Mouse (Mus musculus) heart, postnatal 10 days (tissue): ENCODE measurements around the gene Gm38393. TPM values are rescaled to one million over a fixed set of nuclear protein-coding genes. Genes with fewer than 3 reads are reported as not detected.
A peak's percentile ranks its signal among the peaks of the same experiment; 100 is the strongest.

Experiments
- DNase-seq, 2 experiments: peaks; one replicate each; pipeline ENCODE4 v3.0.0; 2021
- intact Hi-C: fragments of 180-260 bp; cut with DNase I; formaldehyde crosslinking; loops from one replicate; pipeline ENCODE4 v1.15.1; 2025
- total RNA-seq, 2 experiments: library from RNA; stranded (reverse); gene quantifications; 2 replicates each; pipeline ENCODE4 v1.2.3; 2021

The Gm38393 gene
- 1 to 10 TPM; 8.0 to 9.0 TPM for total RNA-seq

DNA sequence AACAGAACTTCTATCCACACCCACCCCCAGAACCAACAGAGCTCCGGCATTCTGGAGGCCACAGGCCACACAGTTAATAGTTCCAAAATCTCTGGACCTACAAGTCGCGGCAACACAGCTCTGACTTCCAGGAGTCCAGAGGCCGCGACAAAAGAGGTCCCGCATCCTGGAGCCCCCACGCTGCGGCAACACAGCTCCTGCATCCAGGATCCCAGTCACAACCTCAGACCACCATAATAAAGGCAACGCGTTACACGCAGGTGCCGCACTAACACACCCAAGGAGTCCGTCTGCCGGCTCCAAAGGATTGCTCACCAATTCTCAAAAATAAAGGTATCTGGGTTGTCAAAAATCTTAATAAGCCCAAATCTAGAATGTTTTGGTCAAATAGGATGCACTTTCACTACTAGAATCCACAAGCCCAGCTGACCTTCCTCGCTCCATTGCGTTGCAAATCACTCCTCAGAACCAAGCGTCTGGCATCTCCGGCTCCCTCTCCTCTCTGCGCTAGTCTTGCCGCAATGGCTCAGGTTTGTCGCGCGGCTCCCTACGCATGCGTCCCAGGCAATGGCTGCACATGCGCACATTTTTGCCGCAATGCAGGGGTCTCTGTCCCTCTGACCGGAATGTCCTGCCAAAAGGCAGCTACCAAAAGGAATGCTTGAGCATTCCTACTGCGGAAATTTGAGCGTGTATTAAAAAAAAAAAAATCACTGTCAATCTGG lies at the start of gene Gm38393, which contains the start of gene Snurf:
Gene Gm38393 (minus strand): TSS at position 459 of the 725 bp plus-strand sequence.
Gene Snurf (minus strand): TSS at position 444 of the 725 bp plus-strand sequence.
- DNase-seq: peak; percentile 76 to 77
- intact Hi-C loops: no loop called here

GRCm38 (mm10) chr7:60047481-60048201 lies 42.8 kb upstream of the Gm38393 start:
- intact Hi-C loops: no loop called here
- peak; percentile 5 to 9 for DNase-seq

GRCm38 (mm10) chr7:60013186-60013585 lies 8.3 kb upstream of the Gm38393 start:
- no peak for DNase-seq
- intact Hi-C loops: no loop called here

GRCm38 (mm10) chr7:60007727-60008360 lies 3.0 kb upstream of the Gm38393 start:
- DNase-seq: no peak
- intact Hi-C loops: no loop called here

GRCm38 (mm10) chr7:60006262-60006661 lies 1.4 kb upstream of the Gm38393 start:
- intact Hi-C loops: no loop called here
- DNase-seq: no peak

DNA sequence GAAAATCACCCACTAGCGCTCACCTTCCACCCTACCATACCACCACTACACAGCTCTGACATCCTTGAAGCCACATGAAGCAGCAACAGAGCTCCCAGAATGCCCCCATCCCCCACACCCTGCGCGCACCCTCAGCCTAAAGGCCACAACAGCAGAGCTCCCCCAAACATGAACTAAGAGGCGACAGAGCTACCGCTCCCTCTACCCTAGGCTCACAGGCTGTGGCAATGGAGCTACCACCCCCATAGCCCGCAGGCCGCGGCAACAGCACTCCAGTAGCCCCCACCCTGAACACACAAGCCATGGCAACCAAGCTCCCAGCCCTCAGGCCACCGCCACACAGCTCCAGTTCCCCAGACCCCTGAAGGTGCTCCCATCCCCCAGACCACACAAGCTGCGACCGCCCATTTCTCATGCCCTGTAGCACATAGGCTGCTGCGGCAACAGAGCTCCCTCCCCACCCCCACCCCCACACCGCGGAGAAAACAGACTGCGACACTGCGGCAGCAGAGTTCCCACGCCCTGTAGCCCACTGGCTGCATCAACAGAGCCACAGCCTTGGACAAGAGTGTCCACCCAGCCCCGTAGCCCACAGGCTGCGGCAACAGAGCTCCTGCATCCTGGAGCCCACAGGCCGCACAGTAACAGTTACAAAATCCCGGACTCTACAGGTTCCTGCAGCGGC lies 801 bp downstream of the Gm38393 start:
- DNase-seq: peak; percentile 21 to 34
- intact Hi-C loops: no loop called here

DNA sequence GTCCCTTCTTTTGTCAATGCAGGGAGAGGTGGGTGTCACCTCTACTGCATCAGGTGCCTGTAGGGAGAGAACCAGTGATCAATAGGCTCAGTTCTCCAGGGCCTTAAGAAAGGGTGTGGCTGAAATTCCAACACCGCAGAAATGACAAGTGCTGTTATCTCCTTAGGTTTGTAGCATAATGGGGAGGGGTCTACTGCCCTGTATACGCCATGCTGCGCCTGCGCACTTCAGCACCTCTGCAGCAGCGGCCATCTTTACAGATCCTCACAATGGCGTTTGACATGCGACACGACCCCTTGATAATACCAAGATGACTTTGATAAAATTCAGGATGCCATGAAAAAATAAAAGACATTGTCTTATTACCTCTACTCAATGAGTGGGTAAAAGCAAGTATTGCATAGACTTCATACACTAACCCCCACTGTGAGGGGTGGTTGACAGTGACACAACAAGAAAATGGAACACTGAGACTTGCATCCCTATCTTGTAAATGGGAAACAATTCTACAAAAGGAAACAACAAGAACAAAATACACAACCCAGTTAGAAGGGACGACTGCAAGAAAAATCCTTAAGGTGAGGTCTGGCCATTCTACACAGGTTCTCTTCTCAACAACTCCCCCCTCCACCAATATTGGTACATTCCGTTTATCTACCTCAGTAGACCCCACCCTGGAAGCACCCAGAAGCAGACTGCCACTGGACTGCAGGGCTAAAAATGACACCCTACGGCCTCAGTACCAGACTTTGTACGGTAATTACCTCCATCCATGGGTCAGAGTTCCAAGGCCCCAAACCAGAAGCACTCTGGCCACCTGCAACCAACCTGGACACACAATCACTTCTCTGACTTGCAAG lies 1.6 kb downstream of the Gm38393 start:
- intact Hi-C loops: no loop called here
- DNase-seq: peak; percentile 3 to 6

DNA sequence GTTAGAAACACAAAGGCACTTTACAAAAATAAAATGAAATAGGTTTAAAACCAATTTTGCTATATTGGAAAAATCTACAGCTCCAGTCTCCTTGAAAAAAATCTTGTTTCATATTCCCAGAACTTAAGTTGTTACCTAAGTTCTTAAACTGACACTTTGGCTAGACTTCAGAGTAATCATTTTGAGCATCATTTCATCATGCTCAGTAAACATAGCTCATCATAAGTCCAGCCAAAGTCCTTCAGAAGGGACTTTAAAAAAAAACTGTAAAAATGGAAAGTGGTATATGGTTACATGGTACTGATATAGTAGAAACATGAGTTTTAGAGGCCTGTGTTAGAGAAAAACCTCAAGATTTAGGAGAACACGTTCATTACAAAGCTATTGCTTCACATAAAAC lies 26.2 kb downstream of the Gm38393 start:
- intact Hi-C loops: no loop called here
- no peak for DNase-seq

Other genes starting within 250 kb of the Gm38393 start
- gene Snurf, start within 50 bp of the Gm38393 start, total RNA-seq: 100 to 1,000 TPM; 276 to 289 TPM
- 100 to 1,000 TPM; 104 to 106 TPM for gene Snrpn, start 135.2 kb upstream of the Gm38393 start, total RNA-seq